Mouse (Mus musculus) myocyte (in vitro differentiated cells): ENCODE results near the gene Dlgap1.

Experiments used
- MAX ChIP-seq: IDR thresholded peaks from one replicate; pipeline ENCODE4 v1.6.1; 2011; ENCODE audit warnings: low read depth, mild to moderate bottlenecking, control low read depth
- MYOG ChIP-seq, 3 experiments: IDR thresholded peaks; one replicate each; pipeline ENCODE4 v1.6.1; 2011; ENCODE audit warnings: control low read depth in 2 of 3, low read depth in 2 of 3, mild to moderate bottlenecking in 2 of 3; ENCODE audit not compliant: insufficient read length in 2 of 3, control insufficient read depth in 1 of 3, insufficient read depth in 1 of 3
- POLR2A ChIP-seq: IDR thresholded peaks from one replicate; pipeline ENCODE4 v1.6.1; 2011; ENCODE audit warnings: low read depth, mild to moderate bottlenecking, control low read depth, moderate library complexity; ENCODE audit not compliant: insufficient read length
- POLR2AphosphoS2 ChIP-seq: IDR thresholded peaks from one replicate; pipeline ENCODE4 v1.6.1; 2011; ENCODE audit warnings: low read depth, control low read depth; ENCODE audit not compliant: insufficient read length
- TCF12 ChIP-seq: IDR thresholded peaks from one replicate; pipeline ENCODE4 v1.6.1; 2011; ENCODE audit warnings: mild to moderate bottlenecking, control low read depth; ENCODE audit not compliant: poor library complexity, insufficient read depth, severe bottlenecking
- USF1 ChIP-seq: IDR thresholded peaks from one replicate; pipeline ENCODE4 v1.6.1; 2011; ENCODE audit warnings: low read depth, mild to moderate bottlenecking, control low read depth, moderate library complexity

DNA sequence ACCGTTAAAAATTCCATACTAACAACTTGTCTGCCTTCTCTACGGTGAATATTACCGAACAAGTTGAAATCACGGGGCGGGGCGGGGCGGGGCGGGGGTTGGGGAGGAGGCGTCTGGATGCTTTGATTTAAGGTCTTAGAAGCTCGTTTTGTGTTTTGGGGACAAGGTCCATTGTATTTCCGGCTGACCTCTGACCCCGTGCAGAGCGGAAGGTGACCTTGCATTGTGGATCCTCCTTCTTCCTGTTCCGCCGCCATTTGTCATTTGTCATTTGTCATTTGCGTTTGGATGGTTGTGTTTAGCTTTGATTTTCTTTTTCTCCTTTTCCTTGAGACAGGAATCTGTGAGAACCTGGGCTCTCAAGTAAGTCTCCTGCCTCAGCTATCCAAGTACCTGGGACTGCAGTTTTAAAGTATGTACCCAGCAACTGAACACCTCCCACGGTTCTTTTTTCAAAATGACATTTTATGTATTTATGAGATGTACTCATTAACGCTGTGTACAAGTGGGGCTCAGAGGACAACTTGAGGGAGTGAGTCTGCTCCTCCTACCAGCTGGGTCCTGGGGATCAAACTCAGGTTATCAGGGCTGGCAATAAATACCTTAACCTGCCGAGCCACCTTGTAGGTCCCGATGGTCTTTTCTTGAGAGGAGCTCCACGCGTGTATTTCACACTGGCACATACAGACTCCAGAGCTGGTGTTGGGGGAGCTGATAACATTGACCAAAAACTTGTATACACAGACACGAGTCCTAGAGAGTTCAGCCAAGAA is 861.3 kb downstream of the Dlgap1 start:
- TF ChIP-seq MAX (no peak), TCF12 (no peak), MYOG (IDR thresholded peaks at IDR 0.05; ENCODE audit: control insufficient read depth in 1 of 3, insufficient read depth in 1 of 3, insufficient read length in 2 of 3, low read depth in 2 of 3) (no peak), POLR2A (no peak), USF1 (no peak), POLR2AphosphoS2 (no peak)
